Mouse (Mus musculus) midbrain, embryonic 16.5 days (tissue): ENCODE measurements at regions not wholly inside any gene's neighbourhood (a gene's known extent, or its start where the extent isn't known, plus 50 kb on each side); places are given as distances from the start of the nearest gene placed in this dataset.

Source experiments
- ATAC-seq: fragments of 200-750 bp; cut with Nextera tagmentation; 2 replicates; pipeline ENCODE4 v1.8.0; 2017; ENCODE audit warnings: moderate TSS enrichment
- H3K27ac ChIP-seq: fragments of 300-500 bp; sonication (generic); 2 replicates; pipeline ENCODE4 v1.5.1; 2014; ENCODE audit warnings: mild to moderate bottlenecking, low read length, mixed read lengths
- H3K27me3 ChIP-seq: fragments of 300-500 bp; sonication (generic); 2 replicates; pipeline ENCODE4 v1.6.1; 2014; ENCODE audit warnings: low read depth, low read length, mixed read lengths; ENCODE audit not compliant: control insufficient read depth, insufficient read depth
- H3K36me3 ChIP-seq: fragments of 300-500 bp; sonication (generic); 2 replicates; pipeline ENCODE4 v1.6.1; 2014; ENCODE audit warnings: mild to moderate bottlenecking, low read length, moderate library complexity, mixed read lengths; ENCODE audit not compliant: control insufficient read depth, insufficient read depth
- H3K4me1 ChIP-seq: fragments of 300-500 bp; sonication (generic); 2 replicates; pipeline ENCODE4 v1.6.1; 2014; ENCODE audit warnings: mild to moderate bottlenecking, low read length, mixed read lengths; ENCODE audit not compliant: control insufficient read depth, insufficient read depth
- H3K4me2 ChIP-seq: fragments of 300-500 bp; sonication (generic); 2 replicates; pipeline ENCODE4 v1.6.1; 2014; ENCODE audit warnings: mild to moderate bottlenecking, low read length, mixed read lengths
- H3K4me3 ChIP-seq: fragments of 300-500 bp; sonication (generic); 2 replicates; pipeline ENCODE4 v1.5.1; 2014; ENCODE audit warnings: low read depth, mild to moderate bottlenecking, low read length, moderate library complexity, mixed read lengths
- H3K9ac ChIP-seq: fragments of 300-500 bp; sonication (generic); 2 replicates; pipeline ENCODE4 v1.6.1; 2014; ENCODE audit warnings: low read depth, low read length, mixed read lengths
- H3K9me3 ChIP-seq: fragments of 300-500 bp; sonication (generic); replicated peaks from 2 replicates; pipeline ENCODE4 v1.6.1; 2014; ENCODE audit warnings: mild to moderate bottlenecking, low read length, mixed read lengths; ENCODE audit not compliant: control insufficient read depth, poor library complexity, severe bottlenecking
- WGBS: fragments of 180-500 bp; shearing (Covaris S2); extraction: QIAGEN DNeasy Blood & Tissue Kit; methylation state at CpG from one replicate; pipeline ENCODE4 v1.1.7; 2014; 5-methylcytosine and 5-hydroxymethylcytosine counted together

DNA sequence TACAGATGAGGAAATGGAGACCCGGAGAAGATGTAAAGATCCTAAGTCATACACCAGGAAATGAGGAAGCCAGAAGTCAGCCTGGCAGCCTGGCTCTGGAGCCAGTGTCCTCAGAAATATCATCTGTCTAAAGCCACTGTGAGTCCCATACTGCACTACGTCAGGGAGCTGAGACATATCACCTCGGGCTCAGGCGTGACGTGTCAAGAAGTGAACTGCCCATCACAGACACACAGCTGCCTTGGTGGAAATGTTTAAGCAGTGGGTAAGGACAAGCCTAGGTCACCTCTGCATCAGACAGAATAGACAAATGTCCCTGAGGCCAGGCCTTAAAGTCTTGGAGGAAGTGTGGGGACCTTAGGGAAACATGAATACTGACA lies 88.0 kb upstream of the Zmiz1 start:
- no peak for ATAC-seq
- WGBS, result 86% methylated on average over 5 of the region's 5 CpGs
- peak overlapping the region; percentile 69 for H3K27ac ChIP-seq

DNA sequence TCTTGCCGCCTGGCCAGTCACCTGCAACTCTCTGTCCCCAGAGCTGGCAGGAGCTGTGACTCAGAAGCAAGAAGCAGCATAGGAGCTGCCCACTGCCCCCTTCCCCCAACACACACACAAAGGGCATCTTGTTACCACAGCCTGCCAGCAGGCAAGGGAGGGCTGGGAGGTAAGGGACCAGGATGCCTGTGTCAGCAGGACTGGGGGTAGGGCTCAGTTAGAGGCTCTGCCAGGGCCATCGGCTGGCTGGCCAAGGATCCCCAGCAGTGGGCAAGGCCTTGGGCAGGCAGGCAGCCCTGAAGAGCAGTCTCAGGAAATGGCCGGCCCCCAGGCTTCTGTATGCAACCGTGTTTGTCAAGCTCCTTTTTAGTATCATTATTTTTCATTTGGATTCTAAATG lies 87.3 kb upstream of the Zmiz1 start:
- H3K36me3 ChIP-seq, result no peaks in the 10 kb centered on the region
- no peak overlapping the region for H3K4me3 ChIP-seq
- H3K9ac ChIP-seq, result peak overlapping the region; percentile 18; the same call in 1 of the 2 replicates
- whole genome bisulfite sequencing, result 54% methylated on average over 4 of the region's 4 CpGs
- peaks cover 6% of the 10 kb centered on the region for H3K4me1 ChIP-seq
- ATAC-seq, result peak; percentile 78
- no peaks in the 10 kb centered on the region for H3K9me3 ChIP-seq
- peak overlapping the region; percentile 69 for H3K27ac ChIP-seq
- no peaks in the 10 kb centered on the region for H3K27me3 ChIP-seq
- H3K4me2 ChIP-seq, result no peak overlapping the region

More for the DNA sequence above, 88.0 kb upstream of the Zmiz1 start:
- Histone ChIP-seq H3K27me3 (no peaks in the 10 kb centered on the region), H3K9ac (no peak overlapping the region), H3K36me3 (no peaks in the 10 kb centered on the region), H3K4me3 (no peak overlapping the region), H3K9me3 (no peaks in the 10 kb centered on the region), H3K4me2 (no peak overlapping the region), H3K4me1 (peaks cover 8% of the 10 kb centered on the region)

DNA sequence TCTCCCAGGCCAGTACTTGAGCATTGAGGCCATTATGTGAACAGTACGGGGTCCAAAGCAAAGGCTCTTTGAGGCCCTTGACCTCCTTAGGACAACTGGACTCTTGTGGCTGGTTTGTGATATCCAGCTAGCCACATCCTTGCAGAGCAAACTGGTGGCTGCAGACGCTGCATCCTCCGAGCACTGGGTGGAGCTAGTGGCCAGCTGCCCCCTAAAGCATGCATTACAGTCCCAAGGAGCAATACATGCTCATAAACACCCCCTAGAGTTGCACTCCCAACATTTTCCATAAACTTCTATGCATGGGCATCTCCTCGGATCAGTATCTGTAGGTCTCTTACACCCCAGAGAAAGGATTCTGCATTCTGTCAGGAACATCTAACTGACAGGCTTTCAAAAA lies 86.4 kb upstream of the Zmiz1 start:
- H3K4me2 ChIP-seq, result no peak overlapping the region
- no peaks in the 10 kb centered on the region for H3K36me3 ChIP-seq
- no peak overlapping the region for H3K4me3 ChIP-seq
- WGBS, result 46% methylated on average over 4 of the region's 4 CpGs
- no peaks in the 10 kb centered on the region for H3K9me3 ChIP-seq
- H3K4me1 ChIP-seq, result peaks cover 12% of the 10 kb centered on the region
- no peak overlapping the region for H3K9ac ChIP-seq
- H3K27ac ChIP-seq, result 0 out of 2 replicates have a peak overlapping the region, but pooled peaks have one; percentile 69
- ATAC-seq, result no peak
- no peaks in the 10 kb centered on the region for H3K27me3 ChIP-seq

DNA sequence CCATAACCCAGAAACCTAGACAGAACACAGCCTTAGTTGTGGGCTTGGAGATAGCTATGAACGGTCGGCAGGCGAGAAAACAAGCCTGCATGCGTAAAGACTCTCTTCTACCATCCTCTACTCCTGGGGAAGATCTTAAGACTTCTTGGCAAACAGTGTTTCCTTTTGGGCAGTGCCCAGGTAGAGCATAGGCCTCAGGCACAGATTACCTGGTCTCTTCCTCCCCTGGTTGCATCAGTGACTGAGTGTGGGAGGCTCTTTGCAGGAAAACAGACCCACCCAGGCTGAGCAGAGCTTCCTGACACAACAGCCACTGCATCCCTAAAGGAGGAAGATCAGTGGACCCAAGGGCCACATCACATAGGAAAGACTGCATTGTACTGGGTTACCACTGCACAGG lies 85.8 kb upstream of the Zmiz1 start:
- WGBS, result 97% methylated on average over 4 of the region's 4 CpGs
- ATAC-seq, result no peak
- Histone ChIP-seq H3K9ac (no peak overlapping the region), H3K4me1 (peaks cover 14% of the 10 kb centered on the region), H3K4me2 (no peak overlapping the region), H3K27me3 (no peaks in the 10 kb centered on the region), H3K27ac (no peak overlapping the region), H3K9me3 (no peaks in the 10 kb centered on the region), H3K4me3 (no peak overlapping the region), H3K36me3 (no peaks in the 10 kb centered on the region)

DNA sequence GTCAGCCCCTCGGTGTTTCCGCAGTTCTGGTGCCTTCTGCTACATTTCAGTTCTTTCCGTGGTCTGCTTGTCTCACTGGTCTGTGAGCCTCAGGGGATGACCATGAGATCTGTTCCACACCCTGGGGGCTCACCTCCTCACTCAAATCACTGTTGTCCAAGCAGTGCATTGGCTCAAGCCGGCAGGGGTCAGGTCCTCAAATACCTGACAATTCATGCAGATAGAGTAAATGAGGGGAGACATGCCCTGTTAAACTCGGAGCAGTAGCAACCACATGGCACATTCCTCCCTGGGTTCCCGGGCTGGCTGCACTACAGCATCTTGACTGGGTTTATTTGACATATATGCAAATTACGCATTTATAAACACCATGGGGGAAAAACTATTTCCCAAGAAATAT lies 84.0 kb upstream of the Zmiz1 start:
- 74% methylated on average over 7 of the region's 7 CpGs for WGBS
- Histone ChIP-seq H3K36me3 (no peaks in the 10 kb centered on the region), H3K27me3 (no peaks in the 10 kb centered on the region), H3K4me2 (no peak overlapping the region), H3K4me3 (no peak overlapping the region), H3K9ac (no peak overlapping the region), H3K9me3 (no peaks in the 10 kb centered on the region), H3K27ac (no peak overlapping the region), H3K4me1 (peaks cover 28% of the 10 kb centered on the region)
- ATAC-seq, result no peak

DNA sequence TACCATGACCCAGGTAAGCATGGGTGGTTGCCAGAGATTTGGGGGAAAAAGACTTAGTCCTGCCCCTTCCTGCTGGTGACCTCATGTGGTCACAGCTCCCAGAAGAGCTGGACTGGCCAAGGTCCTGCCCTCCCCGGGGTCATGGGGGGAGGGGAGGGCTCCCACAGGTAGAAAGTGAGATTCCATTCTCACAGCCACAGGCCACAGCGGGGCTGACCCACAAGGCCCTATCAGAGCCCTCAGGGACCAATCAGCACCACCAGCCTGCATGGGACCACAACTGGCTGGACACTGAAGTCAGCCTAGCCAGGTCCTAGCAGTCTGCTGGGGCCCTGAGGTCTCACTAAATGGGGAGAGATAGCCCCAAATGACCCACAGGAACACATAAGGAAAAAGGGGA lies 81.9 kb upstream of the Zmiz1 start:
- Histone ChIP-seq H3K4me1 (peaks cover 23% of the 10 kb centered on the region), H3K9me3 (no peaks in the 10 kb centered on the region), H3K9ac (no peak overlapping the region; the same call in 1 of the 2 replicates), H3K27ac (peak overlapping the region; percentile 99), H3K36me3 (no peaks in the 10 kb centered on the region), H3K27me3 (no peaks in the 10 kb centered on the region), H3K4me3 (no peak overlapping the region), H3K4me2 (peak overlapping the region; percentile 62; the same call in 1 of the 2 replicates)
- WGBS, result 59% methylated on average over 2 of the region's 2 CpGs
- ATAC-seq, result peak; percentile 18

DNA sequence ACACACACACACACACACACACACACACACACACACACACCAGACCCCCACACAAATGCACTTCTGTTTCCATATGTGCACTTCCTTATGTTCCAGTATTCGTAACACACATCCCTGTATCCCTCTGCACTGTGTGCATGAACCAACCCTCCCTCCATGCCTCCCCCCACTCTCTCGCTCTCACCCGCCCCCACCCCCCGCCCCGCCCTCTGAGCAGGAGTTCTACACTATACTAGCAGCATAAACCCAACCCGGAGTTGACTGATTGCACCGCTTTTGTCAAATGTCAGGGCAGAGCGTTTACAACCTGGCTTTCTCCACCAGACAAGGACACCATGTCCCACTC lies 81.5 kb upstream of the Zmiz1 start:
- Histone ChIP-seq H3K36me3 (no peaks in the 10 kb centered on the region), H3K4me2 (peak overlapping the region; percentile 62), H3K9ac (peak overlapping the region; percentile 78), H3K27me3 (no peaks in the 10 kb centered on the region), H3K4me3 (peak overlapping the region; percentile 42), H3K4me1 (peaks cover 23% of the 10 kb centered on the region), H3K9me3 (no peaks in the 10 kb centered on the region), H3K27ac (peak overlapping the region; percentile 99)
- WGBS, result 0% methylated on average over 8 of the region's 8 CpGs
- peak; percentile 90 for ATAC-seq

DNA sequence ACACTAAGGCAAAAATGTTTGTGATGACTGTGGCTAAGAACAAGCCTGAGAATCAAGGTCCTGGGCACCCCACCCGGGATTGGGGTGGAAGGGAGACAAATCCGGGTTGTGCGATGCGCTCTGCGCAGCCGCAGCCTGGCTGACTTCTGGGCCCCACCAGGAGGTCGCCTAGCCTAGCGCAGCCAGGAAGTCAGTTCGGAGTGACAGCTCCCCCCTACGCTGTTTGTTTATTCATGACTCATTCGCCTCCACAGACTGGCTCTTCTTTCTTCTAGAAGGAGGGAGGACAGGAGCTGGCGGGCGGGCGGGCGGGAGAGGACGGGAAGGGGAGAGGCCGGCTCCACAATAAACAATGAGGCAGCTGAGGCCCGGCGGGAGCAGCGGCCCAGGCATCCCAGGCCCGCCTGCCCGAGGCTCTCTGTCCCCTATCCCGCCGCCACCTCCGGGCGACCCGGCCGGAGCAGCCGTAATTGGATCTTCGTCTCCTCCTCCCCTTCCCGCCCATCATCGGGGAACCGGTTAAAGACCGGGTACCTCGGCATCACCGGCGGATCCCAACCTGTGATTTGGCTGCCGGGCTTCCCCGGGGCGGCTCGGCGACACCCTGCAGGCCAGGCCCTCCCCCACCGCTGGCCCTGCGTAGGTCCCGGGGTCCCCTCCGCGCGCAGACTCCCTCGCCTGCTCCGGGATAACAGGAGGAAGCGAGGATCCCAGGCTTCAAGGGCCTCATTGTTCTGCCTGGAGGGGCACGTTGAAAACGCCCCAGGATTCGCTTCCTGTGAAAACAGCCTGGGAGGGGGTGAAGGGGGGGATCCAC lies 80.9 kb upstream of the Zmiz1 start:
- no peaks in the 10 kb centered on the region for H3K9me3 ChIP-seq
- peak overlapping the region; percentile 42 for H3K4me3 ChIP-seq
- no peaks in the 10 kb centered on the region for H3K27me3 ChIP-seq
- H3K4me1 ChIP-seq, result peaks cover 23% of the 10 kb centered on the region
- H3K27ac ChIP-seq, result peak overlapping the region; percentile 99
- peak; percentile 89 for ATAC-seq
- peak overlapping the region; percentile 78 for H3K9ac ChIP-seq
- H3K36me3 ChIP-seq, result no peaks in the 10 kb centered on the region
- H3K4me2 ChIP-seq, result peak overlapping the region; percentile 62
- under 1% methylated on average over 50 of the region's 54 CpGs for WGBS

DNA sequence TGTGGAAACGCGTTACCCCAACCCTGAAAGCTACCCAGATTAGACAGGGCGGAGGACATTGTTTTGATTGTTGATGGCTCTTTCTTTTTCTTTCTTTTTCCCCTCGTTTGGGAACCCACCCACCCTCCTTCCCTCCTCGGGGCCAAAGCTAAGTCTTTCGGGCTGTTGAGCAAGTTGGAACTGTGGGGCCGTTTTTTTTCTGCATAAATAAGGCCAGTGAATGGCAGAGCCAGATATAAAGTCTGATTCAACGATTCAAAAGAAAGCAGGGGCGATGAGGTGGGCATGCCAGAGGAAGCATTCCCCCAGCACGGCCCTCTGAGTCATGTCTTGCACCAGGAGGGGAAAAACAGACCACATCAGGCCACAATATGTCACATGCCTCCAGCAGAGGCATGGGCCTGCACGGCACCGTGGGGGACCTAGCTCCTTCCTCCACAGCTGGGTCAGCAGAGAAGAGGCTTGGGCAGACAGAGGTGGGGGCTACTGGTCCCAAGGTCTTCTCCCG lies 80.2 kb upstream of the Zmiz1 start:
- H3K36me3 ChIP-seq, result no peaks in the 10 kb centered on the region
- H3K9me3 ChIP-seq, result no peaks in the 10 kb centered on the region
- peak overlapping the region; percentile 99 for H3K27ac ChIP-seq
- H3K4me1 ChIP-seq, result peaks cover 23% of the 10 kb centered on the region
- peak overlapping the region; percentile 62 for H3K4me2 ChIP-seq
- WGBS, result 2% methylated on average over 13 of the region's 13 CpGs
- H3K9ac ChIP-seq, result peak overlapping the region; percentile 78
- peak overlapping the region; percentile 42 for H3K4me3 ChIP-seq
- peak; percentile 4; the same call in 1 of the 2 replicates for ATAC-seq
- H3K27me3 ChIP-seq, result no peaks in the 10 kb centered on the region
